Mouse (Mus musculus) testis, adult 2 months (tissue): ENCODE data around the gene Afg3l1.

Source experiments
- CTCF ChIP-seq: fragments of 200-500 bp; IDR thresholded peaks from 2 replicates; pipeline ENCODE4 v1.5.1; 2012; ENCODE audit warnings: low read depth, mild to moderate bottlenecking, inconsistent platforms, low read length, moderate library complexity; ENCODE audit not compliant: control insufficient read depth, insufficient read depth, insufficient replicate concordance
- POLR2A ChIP-seq: fragments of 200-500 bp; IDR thresholded peaks from 2 replicates; pipeline ENCODE4 v1.6.1; 2012; ENCODE audit warnings: low read depth, mild to moderate bottlenecking, inconsistent platforms, low read length, moderate library complexity; ENCODE audit not compliant: control insufficient read depth

DNA sequence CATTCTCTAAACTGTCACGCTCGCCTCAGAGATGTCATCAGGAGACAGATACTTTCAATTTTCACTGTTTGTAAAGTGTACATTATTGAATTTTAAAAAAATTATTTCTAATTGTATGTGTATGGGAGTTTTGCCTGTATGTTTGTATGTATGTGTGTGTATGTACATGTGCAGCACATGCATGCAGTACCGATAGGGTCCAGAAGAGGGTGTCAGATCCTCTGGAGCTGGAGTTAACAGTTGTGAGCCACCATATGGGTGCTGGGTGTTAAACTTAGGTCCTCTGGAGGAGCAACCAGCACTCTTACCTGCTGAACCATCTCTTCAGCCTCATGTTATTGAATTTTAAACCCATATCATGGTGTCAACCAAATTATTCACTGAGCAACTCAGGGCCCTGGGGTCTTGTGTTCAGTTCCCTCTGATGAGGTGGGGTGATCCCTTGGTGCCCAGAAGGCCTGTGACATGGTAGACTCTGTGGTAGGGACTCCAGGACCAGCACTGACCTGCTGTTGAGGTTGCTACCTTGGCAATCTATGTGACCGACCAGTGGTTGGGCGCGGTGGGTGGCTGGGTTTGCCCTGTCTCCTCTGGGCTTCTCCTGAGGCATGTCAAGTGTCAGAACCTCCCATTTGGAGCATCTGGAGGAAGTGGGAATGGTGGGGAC, 26.2 kb downstream of the Afg3l1 start:
- TF ChIP-seq CTCF (no peak), POLR2A (no peak; the same call in 1 of the 2 replicates)
